Mouse (Mus musculus): ENCODE measurements around the gene Pigx. TPM values are rescaled to one million over a fixed set of nuclear protein-coding genes. Genes with fewer than 3 reads are reported as not detected.

The Pigx gene
- total and polyA plus RNA-seq, 2 experiments from 2014 or later, result 44.9 to 61.0 TPM

GRCm38 (mm10) chr16:32108578-32108977 is 9.0 kb upstream of the Pigx start:
- DNase-seq (ENCODE audit: low spot score), result no peak
- TF ChIP-seq CTCF (IDR thresholded peaks at IDR 0.05; ENCODE audit: low read depth), result no peak
- TF ChIP-seq EP300 (IDR thresholded peaks at IDR 0.05; ENCODE audit: low read depth), result no peak
- WGBS, result 79% methylated on average over 2 of the region's 2 CpGs
- Histone ChIP-seq H3K9me3 (replicated peaks; ENCODE audit: control insufficient read depth, low read length) (no peaks in the 10 kb centered on the region; the same call in 1 of the 2 replicates), H3K4me3 (ENCODE audit: low read depth, low read length) (no peak overlapping the region), H3K4me2 (ENCODE audit: low read depth, low read length) (no peak overlapping the region), H3K27me3 (ENCODE audit: control insufficient read depth, insufficient read depth, low read length) (no peaks in the 10 kb centered on the region), H3K36me3 (replicated peaks; ENCODE audit: control insufficient read depth, insufficient read depth, low read length) (peaks cover 25% of the 10 kb centered on the region; the same call in 1 of the 2 replicates), H3K9ac (replicated peaks; ENCODE audit: low read depth, low read length) (no peak overlapping the region), H3K27ac (ENCODE audit: low read depth) (no peak overlapping the region), H3K4me1 (ENCODE audit: control insufficient read depth, insufficient read depth) (no peaks in the 10 kb centered on the region)
- no peak for ATAC-seq (ENCODE audit: insufficient read depth, low read depth)

- H3K36me3 ChIP-seq (replicated peaks; ENCODE audit: control insufficient read depth, insufficient read depth, low read length), result peaks cover 26% of the 10 kb centered on the region; the same call in 1 of the 2 replicates
- no peaks in the 10 kb centered on the region for H3K27me3 ChIP-seq (ENCODE audit: control insufficient read depth, insufficient read depth, low read length)
- ATAC-seq (ENCODE audit: insufficient read depth, low read depth), result no peak
- no peak overlapping the region for H3K9ac ChIP-seq (replicated peaks; ENCODE audit: low read depth, low read length)
- peak overlapping the region; percentile 30; the same call in 1 of the 2 replicates for H3K27ac ChIP-seq (ENCODE audit: low read depth)
- TF ChIP-seq EP300 (IDR thresholded peaks at IDR 0.05; ENCODE audit: low read depth) (no peak), CTCF (IDR thresholded peaks at IDR 0.05; ENCODE audit: low read depth) (no peak)
- no peak overlapping the region for H3K4me2 ChIP-seq (ENCODE audit: low read depth, low read length)
- no peak for DNase-seq (ENCODE audit: low spot score)
- H3K4me1 ChIP-seq (ENCODE audit: control insufficient read depth, insufficient read depth), result no peaks in the 10 kb centered on the region
- H3K9me3 ChIP-seq (replicated peaks; ENCODE audit: control insufficient read depth, low read length), result no peaks in the 10 kb centered on the region; the same call in 1 of the 2 replicates
- 70% methylated on average over 7 of the region's 7 CpGs for WGBS
- H3K4me3 ChIP-seq (ENCODE audit: low read depth, low read length), result no peak overlapping the region
Observed at GRCm38 (mm10) chr16:32108170-32108569, 8.6 kb upstream of the Pigx start.

GRCm38 (mm10) chr16:32107342-32108045 is 8.0 kb upstream of the Pigx start:
- Histone ChIP-seq H3K4me2 (ENCODE audit: low read depth, low read length) (no peak overlapping the region), H3K27me3 (ENCODE audit: control insufficient read depth, insufficient read depth, low read length) (no peaks in the 10 kb centered on the region), H3K9me3 (replicated peaks; ENCODE audit: control insufficient read depth, low read length) (no peaks in the 10 kb centered on the region; the same call in 1 of the 2 replicates), H3K4me1 (ENCODE audit: control insufficient read depth, insufficient read depth) (no peaks in the 10 kb centered on the region), H3K9ac (replicated peaks; ENCODE audit: low read depth, low read length) (no peak overlapping the region), H3K36me3 (replicated peaks; ENCODE audit: control insufficient read depth, insufficient read depth, low read length) (peaks cover 31% of the 10 kb centered on the region; the same call in 1 of the 2 replicates), H3K27ac (ENCODE audit: low read depth) (peak overlapping the region; percentile 30; the same call in 1 of the 2 replicates), H3K4me3 (ENCODE audit: low read depth, low read length) (no peak overlapping the region)
- no peak for DNase-seq (ENCODE audit: low spot score)
- TF ChIP-seq CTCF (IDR thresholded peaks at IDR 0.05; ENCODE audit: low read depth), result no peak
- no peak for TF ChIP-seq EP300 (IDR thresholded peaks at IDR 0.05; ENCODE audit: low read depth)
- ATAC-seq (ENCODE audit: insufficient read depth, low read depth), result no peak
- WGBS, result 78% methylated on average over 12 of the region's 12 CpGs

GRCm38 (mm10) chr16:32105698-32106097 is 6.2 kb upstream of the Pigx start:
- DNase-seq (ENCODE audit: low spot score), result no peak
- H3K36me3 ChIP-seq (replicated peaks; ENCODE audit: control insufficient read depth, insufficient read depth, low read length), result peaks cover 31% of the 10 kb centered on the region; the same call in 1 of the 2 replicates
- TF ChIP-seq CTCF (IDR thresholded peaks at IDR 0.05; ENCODE audit: low read depth) (no peak), EP300 (IDR thresholded peaks at IDR 0.05; ENCODE audit: low read depth) (no peak)

GRCm38 (mm10) chr16:32102295-32102694 is 2.8 kb upstream of the Pigx start:
- Histone ChIP-seq H3K4me1 (ENCODE audit: control insufficient read depth, insufficient read depth) (peaks cover 13% of the 10 kb centered on the region), H3K36me3 (replicated peaks; ENCODE audit: control insufficient read depth, insufficient read depth, low read length) (peaks cover 24% of the 10 kb centered on the region; the same call in 1 of the 2 replicates), H3K9ac (replicated peaks; ENCODE audit: low read depth, low read length) (no peak overlapping the region), H3K27ac (ENCODE audit: low read depth) (no peak overlapping the region), H3K4me2 (ENCODE audit: low read depth, low read length) (no peak overlapping the region), H3K9me3 (replicated peaks; ENCODE audit: control insufficient read depth, low read length) (no peaks in the 10 kb centered on the region; the same call in 1 of the 2 replicates), H3K27me3 (ENCODE audit: control insufficient read depth, insufficient read depth, low read length) (no peaks in the 10 kb centered on the region), H3K4me3 (ENCODE audit: low read depth, low read length) (no peak overlapping the region)
- DNase-seq (ENCODE audit: low spot score) (no peak), ATAC-seq (ENCODE audit: insufficient read depth, low read depth) (no peak)
- 89% methylated on average over 13 of the region's 13 CpGs for WGBS
- TF ChIP-seq EP300 (IDR thresholded peaks at IDR 0.05; ENCODE audit: low read depth), result no peak
- TF ChIP-seq CTCF (IDR thresholded peaks at IDR 0.05; ENCODE audit: low read depth), result no peak

More at GRCm38 (mm10) chr16:32105698-32106097, 6.2 kb upstream of the Pigx start:
- Histone ChIP-seq H3K9me3 (replicated peaks; ENCODE audit: control insufficient read depth, low read length) (no peaks in the 10 kb centered on the region; the same call in 1 of the 2 replicates), H3K9ac (replicated peaks; ENCODE audit: low read depth, low read length) (no peak overlapping the region), H3K27me3 (ENCODE audit: control insufficient read depth, insufficient read depth, low read length) (no peaks in the 10 kb centered on the region), H3K4me3 (ENCODE audit: low read depth, low read length) (no peak overlapping the region), H3K4me2 (ENCODE audit: low read depth, low read length) (no peak overlapping the region), H3K27ac (ENCODE audit: low read depth) (no peak overlapping the region), H3K4me1 (ENCODE audit: control insufficient read depth, insufficient read depth) (no peaks in the 10 kb centered on the region)
- no peak for ATAC-seq (ENCODE audit: insufficient read depth, low read depth)
- WGBS, result 82% methylated on average over 1 of the region's 1 CpGs
